Mouse (Mus musculus) spleen, adult 12 weeks (tissue): ENCODE measurements around the gene Cd300ld3.

Experiments
- DNase-seq: peaks from one replicate; pipeline ENCODE4 v3.0.0; 2022; ENCODE audit warnings: low spot score

Cd300ld3 gene

DNA sequence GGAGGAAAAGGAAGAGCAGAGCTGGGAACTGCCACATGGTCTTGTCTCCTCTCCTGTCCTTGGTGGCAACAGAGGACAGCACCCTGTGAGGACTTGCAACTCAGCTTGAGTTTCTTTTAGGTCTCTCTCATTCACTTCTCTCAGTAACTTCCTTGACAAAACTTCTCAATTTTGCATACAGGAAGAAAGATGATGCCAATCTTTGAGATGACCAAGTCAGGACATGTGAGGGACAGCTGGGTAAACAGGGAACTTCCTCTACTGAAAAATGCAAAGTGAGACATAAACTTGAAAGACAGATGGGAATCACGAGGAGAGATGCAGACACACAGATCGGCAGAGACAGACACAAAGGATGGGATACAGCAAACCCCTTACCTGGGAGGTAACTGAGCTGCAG lies at the start of gene Cd300ld3:
TSS of gene Cd300ld3 (minus strand) at position 151 of the 400 bp plus-strand sequence.
- DNase-seq = no peak

DNA sequence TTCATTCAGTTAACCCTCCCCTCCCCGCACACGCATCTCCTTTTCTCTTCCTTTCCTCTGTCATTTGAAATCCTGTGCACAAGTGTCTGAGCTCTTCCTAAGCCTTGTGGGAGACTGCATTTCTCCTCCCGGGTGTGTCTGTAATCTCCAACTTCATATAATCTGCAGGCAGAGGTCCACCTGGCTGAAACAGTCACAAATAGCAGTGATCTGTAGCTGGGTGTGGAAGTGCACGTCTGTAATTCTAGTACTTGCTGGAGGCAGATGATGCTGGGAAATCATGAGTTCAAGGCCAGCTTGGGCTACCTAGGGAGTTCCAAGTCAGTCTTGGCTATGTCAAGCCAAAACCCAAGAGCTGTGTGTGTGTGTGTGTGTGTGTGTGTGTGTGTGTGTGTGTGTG lies 43.9 kb upstream of the Cd300ld3 start:
- DNase-seq = no peak

DNA sequence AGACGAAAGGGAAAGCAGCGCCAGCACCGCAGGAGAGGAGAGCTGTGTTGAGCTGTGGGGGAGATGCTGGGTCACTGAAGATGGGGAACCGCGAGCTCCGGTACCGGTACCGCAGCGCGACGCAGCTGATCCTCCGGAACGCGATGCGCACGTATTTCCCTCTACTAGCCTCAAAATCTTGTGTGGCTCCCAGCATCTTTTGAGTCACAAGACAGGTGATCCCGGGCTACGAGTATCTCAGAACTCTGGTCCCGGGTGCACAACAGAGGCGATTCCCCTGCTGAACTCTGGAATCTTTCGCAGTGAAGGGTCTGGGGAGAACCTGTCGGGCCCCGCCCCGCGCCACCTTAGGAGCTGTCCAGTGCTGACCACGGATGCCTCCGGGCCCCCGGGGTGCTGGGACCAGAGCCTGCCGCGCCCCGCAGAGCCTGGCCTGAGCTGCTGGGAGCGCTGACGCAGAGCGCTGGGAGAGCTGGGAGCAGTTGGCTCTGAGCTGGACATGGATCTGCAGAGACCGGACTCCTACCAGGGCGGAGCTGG lies 43.2 kb upstream of the Cd300ld3 start, which contains the start of gene Rab37:
TSS of gene Rab37 (plus strand) at position 70 of the 540 bp plus-strand sequence.
- no peak for DNase-seq

DNA sequence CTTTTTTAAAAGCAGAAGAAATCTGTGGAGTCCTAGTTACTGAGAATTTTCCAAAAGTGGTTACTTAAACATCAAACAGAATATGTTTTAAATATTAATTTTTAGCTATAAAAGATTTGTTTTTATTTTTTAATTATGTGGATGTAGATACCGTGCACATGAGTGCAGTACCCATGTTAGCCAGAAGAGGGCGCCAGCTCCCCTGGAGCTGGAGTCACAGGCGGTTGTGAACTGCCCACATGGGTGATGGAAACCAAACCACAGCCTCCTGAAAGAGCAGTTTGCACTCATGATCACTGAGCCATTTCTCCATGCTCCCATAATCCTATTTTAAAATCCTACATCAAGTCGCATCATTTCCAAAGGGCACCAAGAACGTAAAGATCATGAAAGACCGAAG lies 41.6 kb upstream of the Cd300ld3 start:
- no peak for DNase-seq

DNA sequence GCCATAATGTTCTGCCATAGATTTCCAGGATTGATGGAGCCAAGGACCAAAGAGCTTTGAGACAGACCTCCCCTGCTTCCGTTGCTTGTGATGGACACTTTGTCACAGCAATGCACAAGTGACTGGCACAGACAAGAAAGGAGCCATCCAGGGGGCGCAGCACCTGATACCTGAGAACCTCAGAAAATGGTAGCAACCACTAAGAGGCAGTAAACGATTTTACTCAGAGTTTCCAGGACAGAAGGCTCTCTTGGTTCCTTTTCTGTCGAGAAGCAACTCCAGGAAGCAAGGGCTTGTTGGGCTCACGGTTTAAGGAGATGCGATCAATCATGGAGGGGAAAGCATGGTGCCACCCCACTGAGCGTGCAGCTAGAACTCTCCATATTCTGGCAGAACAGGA lies 38.0 kb upstream of the Cd300ld3 start:
- no peak for DNase-seq

DNA sequence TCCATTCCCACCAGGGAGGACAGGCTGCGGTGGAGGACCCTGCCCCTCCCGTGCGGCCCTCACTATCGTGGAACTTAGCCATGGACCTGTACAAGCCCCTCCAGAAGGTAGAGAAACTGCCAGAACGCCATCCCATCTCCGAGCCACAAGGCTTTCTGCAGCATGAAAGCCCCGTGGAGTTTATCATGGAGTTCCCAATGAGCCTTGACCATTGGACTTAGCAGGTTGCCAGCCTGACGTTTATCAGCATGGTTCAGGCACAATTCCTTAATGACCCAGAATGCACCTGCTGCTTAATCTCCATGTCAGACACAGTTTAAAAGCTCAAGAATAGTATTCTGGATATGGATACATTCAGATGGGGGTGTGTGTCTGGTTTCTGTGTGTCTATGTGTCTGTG lies 36.9 kb upstream of the Cd300ld3 start:
- DNase-seq = no peak

DNA sequence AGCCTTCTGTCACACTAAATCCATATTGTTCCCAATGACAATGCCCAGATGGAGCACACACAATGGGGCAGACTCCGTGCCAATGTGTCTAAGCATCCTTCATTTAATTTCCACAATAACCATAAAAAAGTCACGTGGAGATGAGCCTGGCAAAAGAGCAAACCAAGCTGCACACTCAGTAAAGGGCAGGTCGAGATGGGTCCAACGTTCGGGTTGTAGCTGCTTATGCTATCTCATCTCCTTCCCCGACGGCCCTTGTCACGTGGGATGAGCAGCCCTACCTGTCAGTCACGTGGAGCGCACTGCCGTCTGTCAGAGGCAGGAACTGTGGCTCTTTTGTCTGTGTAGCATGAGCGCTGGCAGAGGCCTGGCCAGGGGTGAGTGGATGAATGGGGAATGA lies 36.4 kb upstream of the Cd300ld3 start:
- no peak for DNase-seq

DNA sequence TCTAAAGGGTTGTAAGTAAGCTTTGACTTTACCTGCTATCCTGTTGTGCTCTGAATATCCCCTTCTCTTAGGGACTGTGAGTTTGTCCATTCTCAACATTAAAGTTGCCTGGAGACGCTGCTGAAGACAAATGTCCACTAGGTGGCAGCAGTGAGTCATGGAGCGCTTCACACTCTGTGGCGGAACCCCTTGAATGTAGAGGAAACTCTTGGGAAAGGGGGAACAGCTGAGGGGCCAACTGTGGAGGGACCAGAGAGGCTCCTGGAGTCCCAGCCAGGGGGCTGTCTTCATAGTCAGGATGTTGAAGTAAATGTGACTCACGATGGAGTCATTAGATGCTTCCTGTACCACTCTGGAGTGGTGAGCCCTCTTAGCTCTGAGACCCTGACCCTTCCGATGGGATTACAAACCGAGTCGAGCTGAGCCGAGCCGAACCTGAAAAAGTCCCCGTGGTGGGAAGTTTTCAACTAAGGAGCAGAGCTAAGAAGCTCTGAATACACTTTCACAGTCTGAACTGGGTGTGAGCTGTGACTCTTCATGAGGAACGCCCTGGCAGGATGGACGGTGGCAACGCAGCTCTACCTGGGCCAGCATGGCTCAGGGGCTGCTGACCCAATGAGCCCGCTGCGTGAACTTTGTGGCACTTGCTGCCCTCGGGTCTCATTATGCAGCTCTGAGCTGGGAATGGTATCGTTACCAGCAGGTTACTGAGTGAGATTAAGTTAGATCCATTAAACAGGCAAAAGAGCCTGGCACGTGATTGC lies 35.3 kb upstream of the Cd300ld3 start:
- peak; percentile 43 for DNase-seq

DNA sequence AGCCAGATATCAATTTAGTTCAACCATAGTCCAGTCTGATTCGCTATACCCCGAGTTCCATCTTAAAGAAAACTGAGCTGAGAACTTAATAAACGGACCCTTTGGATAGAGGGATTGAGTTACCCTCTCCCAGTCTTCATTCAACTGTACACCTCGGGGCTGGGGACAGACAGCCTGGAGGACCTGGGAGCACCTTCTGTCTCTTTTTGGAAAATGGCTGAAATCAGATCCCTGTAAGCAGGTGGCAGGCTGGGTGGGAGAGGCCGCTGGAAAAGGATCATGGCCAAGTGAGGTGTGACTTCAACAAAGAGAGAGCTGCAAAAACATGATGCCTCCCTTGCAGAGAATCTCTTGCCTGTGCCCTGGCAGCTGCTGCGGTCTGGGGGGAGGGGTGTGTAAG lies 34.0 kb upstream of the Cd300ld3 start:
- DNase-seq = no peak

DNA sequence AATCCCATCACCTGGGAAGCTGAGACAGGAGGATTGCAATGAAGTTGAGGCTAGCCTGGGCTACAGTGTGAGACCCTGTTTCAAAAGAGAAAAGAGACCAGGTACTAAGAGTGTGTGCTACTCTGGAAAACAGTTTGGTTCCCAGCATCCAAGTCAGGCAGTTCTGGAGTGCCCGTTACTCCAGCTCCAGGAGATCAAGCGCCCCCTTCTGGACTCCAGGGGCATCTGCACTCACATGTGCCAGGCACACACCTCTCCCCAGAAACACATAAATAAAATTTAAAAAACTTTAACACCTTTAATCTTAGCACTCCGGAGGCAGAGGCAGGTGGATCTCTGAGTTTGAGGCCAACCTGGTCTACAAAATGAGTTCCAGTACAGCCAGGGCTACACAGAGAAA lies 33.2 kb upstream of the Cd300ld3 start:
- no peak for DNase-seq

DNA sequence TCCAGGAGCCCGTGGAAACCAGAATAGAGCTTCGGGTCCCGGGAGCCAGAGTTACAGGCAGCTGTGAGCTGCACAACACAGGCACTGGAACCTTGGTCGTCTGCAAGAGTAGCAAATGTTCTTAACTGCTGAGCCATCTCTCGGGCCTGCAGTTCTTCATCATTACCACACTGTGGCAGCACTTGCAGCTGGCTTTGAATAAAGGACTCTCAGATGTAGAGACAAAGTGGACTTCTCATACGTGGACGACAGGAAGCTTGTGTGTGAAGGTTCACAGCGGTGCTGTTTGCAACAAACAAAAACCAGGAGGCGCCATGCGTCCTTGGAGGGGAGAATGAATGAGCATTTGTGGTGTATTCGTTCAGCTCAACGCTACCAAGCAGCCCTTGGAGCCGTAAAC lies 32.7 kb upstream of the Cd300ld3 start:
- DNase-seq = no peak

DNA sequence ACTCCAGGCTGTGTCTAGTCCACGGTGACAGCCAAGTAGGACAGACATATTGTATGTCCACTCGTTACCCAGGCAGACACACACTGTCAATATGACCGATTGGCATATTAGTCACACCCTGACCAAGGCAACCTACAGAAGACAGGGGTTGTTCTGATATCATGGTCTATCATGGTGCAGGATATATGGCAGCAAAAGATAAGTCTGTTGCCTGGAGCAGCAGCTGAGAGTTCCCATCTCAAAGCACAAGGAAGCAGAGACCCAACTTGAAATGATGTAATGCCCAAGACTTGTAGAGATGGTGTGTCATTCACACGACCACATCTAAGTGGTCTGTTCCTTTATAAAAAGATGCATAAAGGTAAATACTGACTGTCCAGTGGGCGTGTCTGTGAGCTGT lies 30.5 kb upstream of the Cd300ld3 start:
- no peak for DNase-seq

DNA sequence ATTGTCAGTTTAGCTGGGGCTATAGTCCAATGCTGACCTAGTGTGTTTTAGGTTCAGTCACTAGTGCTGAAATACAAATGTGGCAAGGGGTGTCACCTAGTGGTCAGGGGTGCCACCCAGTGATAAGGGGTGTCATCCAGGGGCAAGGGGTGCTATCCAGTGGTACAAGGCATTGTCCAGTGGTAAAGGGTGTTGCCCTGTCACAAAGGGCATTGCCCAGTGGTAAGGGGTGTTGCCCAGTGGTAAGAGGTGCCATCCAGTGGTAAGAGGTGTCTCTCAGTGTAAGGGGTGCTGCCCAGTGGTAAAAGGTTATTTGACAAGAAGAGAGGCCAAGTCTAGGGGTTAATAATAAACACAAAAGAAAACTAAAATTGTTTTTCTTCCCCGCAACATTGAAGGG lies 29.2 kb upstream of the Cd300ld3 start:
- no peak for DNase-seq

DNA sequence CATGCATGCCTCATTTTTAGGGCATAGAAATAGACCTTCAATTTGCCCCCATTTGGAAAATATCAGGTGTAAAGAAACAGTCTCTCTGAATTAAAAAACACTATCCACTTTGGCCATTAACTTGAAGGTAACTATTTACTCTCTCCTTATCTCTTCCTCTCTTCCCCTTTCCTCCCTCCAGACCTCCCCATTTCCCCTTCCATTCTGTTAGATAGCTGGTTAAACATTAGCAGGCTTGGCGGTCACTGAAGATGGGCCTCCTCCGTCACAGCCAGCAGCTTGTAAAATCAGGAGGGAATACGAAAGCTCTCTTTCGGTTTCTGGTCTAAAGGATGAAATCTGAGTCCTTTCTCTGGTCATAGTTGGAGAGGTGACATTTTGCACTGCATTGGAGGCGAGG lies 27.6 kb upstream of the Cd300ld3 start:
- no peak for DNase-seq

DNA sequence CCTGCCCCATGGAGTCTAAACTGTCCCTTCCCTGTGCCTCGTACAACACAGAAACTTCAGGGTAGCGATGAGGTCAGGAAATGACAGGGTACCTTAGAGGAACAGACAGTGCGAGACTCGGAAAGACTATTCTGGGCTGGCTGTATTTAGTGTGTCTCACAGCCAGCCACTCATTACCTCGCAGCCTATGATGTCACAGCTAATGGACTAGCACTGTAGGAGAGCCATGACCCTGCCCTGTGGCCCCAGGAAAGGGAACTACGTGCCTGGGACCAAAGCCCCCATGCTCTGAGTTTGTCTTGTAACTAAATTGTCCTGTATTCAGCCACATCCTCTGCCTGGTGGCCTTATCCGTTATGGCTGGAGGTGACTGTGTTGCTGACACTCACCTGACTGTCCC lies 27.2 kb upstream of the Cd300ld3 start:
- DNase-seq = no peak

DNA sequence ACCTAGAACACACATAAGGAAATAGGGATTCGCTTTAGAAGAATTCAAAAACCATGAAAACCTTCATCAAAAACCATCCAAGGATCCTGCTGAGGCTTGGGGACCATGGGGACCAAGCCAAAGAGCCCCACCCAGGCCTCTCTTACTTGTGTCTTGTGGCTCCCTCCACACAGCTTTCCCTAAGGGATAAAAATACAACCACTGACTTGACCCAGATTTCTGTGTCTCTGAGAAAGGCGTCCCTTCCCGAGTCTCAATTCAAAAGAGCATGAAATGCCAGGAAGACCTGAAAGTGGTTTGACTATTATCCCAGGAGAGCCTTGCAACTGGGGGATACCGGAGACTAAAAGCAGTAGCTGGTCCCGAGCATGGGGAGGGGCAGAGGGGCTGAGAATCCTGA lies 24.8 kb upstream of the Cd300ld3 start:
- no peak for DNase-seq

DNA sequence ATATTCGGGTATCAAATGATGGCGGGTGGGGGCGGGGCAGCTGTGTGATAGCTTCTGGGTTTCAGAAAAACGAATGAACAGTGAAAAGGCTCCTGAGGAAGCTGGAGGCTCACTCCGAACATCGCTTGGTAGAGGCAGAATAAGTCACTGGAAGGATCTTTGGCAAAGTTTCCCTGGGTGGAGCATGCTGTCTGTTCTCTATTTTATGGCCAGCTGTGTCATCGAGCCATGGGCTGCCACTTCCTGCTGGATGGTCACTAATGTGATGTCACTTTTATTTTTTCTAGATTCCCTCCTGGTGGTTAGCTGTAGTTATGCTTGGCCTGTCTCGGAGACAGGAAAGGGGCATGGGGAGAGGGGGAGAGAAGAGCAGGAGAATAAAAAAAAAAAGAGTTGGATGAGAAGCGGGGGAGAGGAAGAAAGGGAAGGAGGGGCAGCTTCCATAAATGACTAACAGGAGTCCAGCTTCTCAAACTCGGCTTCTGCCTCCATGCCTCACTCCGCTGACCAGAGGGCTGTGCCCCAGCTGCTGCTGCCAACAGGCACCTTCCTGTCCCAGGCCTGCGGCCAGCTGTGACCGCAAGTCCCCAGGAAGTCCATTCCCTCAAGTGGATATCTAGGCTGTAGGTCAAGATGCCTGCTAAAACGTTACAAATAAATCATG lies 23.6 kb upstream of the Cd300ld3 start:
- no peak for DNase-seq

DNA sequence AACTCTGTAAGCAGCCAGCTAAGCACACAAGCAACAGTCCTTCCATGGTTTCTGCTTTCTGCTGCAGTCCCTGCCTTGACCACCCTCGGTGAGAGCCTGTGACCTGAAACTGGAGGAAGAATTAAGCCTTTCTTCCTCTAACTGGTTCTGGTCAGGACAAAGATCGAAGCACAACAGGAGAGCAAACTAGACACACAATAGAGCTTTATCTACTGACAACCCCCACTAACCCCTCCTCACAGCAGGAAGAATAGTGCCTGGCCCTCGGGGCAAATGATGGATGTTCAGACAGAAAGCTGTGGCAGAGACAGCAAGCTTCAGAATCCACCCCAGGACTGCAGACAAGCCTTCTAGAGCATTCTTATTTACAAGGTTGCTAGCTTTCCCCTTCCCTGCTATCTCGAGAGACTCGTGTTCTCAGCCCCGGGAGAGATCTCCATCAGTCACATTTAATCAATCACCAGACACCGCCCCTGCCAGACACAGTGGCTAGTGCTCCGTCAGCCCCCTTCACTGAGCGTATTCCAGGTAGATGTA lies 22.9 kb upstream of the Cd300ld3 start:
- DNase-seq = no peak

DNA sequence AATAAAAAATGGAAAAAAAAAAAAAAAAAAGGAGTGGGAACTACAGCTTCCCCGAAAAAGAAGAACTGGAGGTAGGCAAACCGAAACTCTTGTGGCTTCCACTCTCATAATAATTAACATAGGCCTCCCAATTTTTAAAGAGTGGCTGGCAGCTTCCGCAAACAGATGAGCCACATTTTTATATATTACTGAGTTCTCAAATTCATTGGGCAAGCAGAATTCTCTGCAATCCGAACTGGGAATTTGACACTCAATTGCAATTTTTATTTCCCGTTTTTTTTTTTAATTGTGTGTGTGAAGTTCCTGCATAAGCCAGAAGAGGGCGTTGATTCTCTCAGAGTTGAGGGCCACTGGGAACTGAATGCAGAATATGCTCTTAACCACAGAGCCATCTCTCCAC lies 18.6 kb upstream of the Cd300ld3 start:
- no peak for DNase-seq

DNA sequence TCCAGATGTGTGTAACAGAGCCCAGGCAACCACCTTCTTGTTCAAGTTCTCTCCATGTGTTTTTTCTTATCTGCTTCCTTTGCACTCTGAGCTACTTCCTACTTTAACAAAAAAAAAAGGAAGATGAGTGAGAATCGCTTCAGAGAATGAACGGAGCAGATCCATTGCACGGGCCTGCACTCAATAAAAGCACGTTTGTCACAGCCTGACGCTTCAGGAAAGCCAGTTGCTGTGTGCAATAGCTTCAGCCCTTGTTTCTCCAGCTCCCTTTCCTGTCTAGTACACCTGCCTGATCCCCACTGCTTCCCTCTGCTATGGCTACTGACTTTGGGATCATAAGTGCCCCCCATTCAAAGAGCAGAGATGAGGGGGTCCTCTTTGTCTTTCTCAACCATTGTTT lies 13.9 kb upstream of the Cd300ld3 start, which contains the start of gene Cd300e:
TSS of gene Cd300e (minus strand) at position 101 of the 400 bp plus-strand sequence.
- no peak for DNase-seq

DNA sequence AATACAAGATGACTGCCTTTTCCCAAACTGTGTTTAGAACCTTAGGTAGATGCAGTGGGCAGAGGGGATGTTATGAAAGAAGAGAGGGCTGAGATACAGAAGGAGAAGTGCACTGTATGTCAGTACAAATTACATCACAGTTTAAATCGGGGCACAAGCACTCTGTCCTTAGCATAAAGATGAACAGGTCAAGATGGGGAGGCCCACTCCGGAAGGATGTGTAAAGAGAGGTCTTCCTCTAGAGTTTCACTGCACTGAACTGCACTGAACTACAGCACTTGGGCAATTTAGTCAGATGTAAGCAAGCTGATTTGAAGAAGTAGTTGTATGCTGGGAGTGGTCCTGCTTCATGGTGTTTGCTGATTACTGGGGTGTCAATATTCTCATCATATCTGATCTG lies 11.6 kb upstream of the Cd300ld3 start:
- DNase-seq = no peak

DNA sequence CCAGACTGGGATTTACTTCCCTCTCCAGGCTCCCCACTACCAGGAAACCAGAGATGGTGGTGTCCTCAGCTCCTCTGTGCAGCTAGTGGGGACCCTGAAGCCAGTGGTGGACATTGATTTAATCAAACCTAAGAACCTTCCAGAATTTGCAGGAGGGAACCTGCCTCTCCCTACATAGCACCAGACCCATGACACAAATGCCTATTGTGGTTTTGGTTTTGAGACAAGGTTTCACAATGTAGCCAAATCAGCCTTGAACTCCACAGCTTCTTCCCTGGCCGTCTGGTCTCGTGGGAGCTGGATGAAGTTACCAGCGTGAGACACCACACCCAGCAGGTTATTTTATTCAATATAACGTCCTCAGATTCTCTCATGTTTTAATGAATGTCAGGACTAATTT lies 10.5 kb upstream of the Cd300ld3 start:
- no peak for DNase-seq

DNA sequence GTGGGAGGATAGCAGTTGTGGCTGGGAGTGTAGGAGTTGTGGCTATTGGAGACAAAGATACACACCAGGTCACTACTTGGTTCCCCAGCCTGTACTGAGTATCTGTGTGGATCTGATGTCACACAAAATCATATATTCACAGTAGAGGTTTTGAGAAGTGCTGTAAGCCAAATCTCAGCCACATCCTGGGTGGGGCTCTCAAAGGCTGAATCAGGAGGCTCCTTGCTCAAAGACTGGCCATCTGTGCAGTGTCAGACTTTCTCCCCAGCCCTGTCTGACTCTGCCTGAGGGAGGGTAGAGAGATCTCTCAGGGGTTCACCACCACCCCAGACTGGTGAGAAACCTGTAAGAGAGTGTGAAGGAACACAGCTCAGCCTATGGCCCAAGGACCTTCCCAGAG lies 6.3 kb upstream of the Cd300ld3 start:
- no peak for DNase-seq
